Comparison of ENCODE assay signal across 15 mouse cellular contexts in genomic region chr7:16912360-16912759, GRCm38 (mm10). TPM values are rescaled to one million over a fixed set of nuclear protein-coding genes. Genes with fewer than 3 reads are reported as not detected.
DNase-seq lines count a peak whose midpoint lies in the region; ATAC-seq and TF ChIP-seq lines count a peak whose summit lies in the region.
"Had no signal": no experiment of that assay in that cellular context is flagged by ENCODE, and none has a peak within 500 bp of the region (broad histone marks: within the 10 kb centered on the region; RNA-seq: fewer than 3 reads in every experiment).

No protein-coding gene starts in this region.

- no peaks in the 10 kb centered on the region for H3K27me3 ChIP-seq in lung, postnatal 0 days (replicated peaks; ENCODE audit: insufficient read depth, low read length)
- H3K27me3 ChIP-seq in myocyte (ENCODE audit: control insufficient read depth, insufficient read depth, insufficient read length) = no peaks in the 10 kb centered on the region
- H3K27me3 ChIP-seq: limb, embryonic 13.5 days had no signal

- no peak overlapping the region for H3K27ac ChIP-seq in lung, postnatal 0 days (ENCODE audit: low read length)
- H3K27ac ChIP-seq in embryonic fibroblast, embryonic 13.5 days (ENCODE audit: insufficient read depth, low read length) = peak overlapping the region; percentile 69
- H3K27ac ChIP-seq: heart, embryonic 13.5 days; hindbrain, embryonic 14.5 days had no signal

- TF ChIP-seq CTCF in lung, postnatal 0 days (IDR thresholded peaks at IDR 0.05) = no peak
- TF ChIP-seq CTCF in lung, adult 2 months (IDR thresholded peaks at IDR 0.05; ENCODE audit: insufficient read depth, low read length) = no peak
- TF ChIP-seq CTCF in embryonic fibroblast, embryonic 13.5 days (IDR thresholded peaks at IDR 0.05; ENCODE audit: borderline replicate concordance, insufficient read depth, low read length) = no peak

- H3ac ChIP-seq in myocyte (ENCODE audit: control insufficient read depth, insufficient read length) = no peak overlapping the region

- TF ChIP-seq EP300 in lung, postnatal 0 days (IDR thresholded peaks at IDR 0.05) = no peak

- peak; percentile 67 for DNase-seq in gastrocnemius, adult 18-20 months (ENCODE audit: low spot score)
- no peak for DNase-seq in gastrocnemius, postnatal 10 days
- DNase-seq in lung, postnatal 0 days (ENCODE audit: low spot score) = peak; percentile 75
- no peak for DNase-seq in lung, adult 2 months
- DNase-seq in cerebellum, postnatal 14 days = no peak
- no peak for DNase-seq in retina, embryonic 14.5 days (ENCODE audit: low spot score)
- DNase-seq: B cell, adult 2 months; cerebellum, adult 11 months; kidney, adult 11 months; lung, embryonic 14.5 days had no signal

- H3K4me1 ChIP-seq in lung, postnatal 0 days (ENCODE audit: insufficient read depth, low read depth, low read length) = no peaks in the 10 kb centered on the region
- 0 out of 2 replicates have a peak, but pooled peaks cover 3% of the 10 kb centered on the region for H3K4me1 ChIP-seq in lung, adult 2 months (ENCODE audit: control insufficient read depth, insufficient read depth, low read length)
- H3K4me1 ChIP-seq in embryonic fibroblast, embryonic 13.5 days (ENCODE audit: control insufficient read depth, insufficient read depth, low read length) = peaks cover 8% of the 10 kb centered on the region; the same call in 1 of the 2 replicates

- no peak overlapping the region for H3K4me3 ChIP-seq in lung, postnatal 0 days (ENCODE audit: low read depth, low read length)
- H3K4me3 ChIP-seq in lung, adult 2 months (replicated peaks; ENCODE audit: extremely low read depth, low read depth, low read length) = no peak overlapping the region
- H3K4me3 ChIP-seq in embryonic fibroblast, embryonic 13.5 days (ENCODE audit: insufficient read depth, low read length) = no peak overlapping the region
- H3K4me3 ChIP-seq in myocyte = no peak overlapping the region
- H3K4me3 ChIP-seq: heart, embryonic 13.5 days; limb, embryonic 13.5 days had no signal

- no peak overlapping the region for H3K9ac ChIP-seq in lung, postnatal 0 days (replicated peaks; ENCODE audit: low read depth)
- H3K9ac ChIP-seq: heart, embryonic 13.5 days; hindbrain, embryonic 14.5 days; limb, embryonic 13.5 days; lung, embryonic 14.5 days had no signal

- H3K36me3 ChIP-seq in lung, postnatal 0 days (ENCODE audit: insufficient read depth, low read length) = peaks cover 12% of the 10 kb centered on the region; the same call in 1 of the 2 replicates
- H3K36me3 ChIP-seq in myocyte (ENCODE audit: control insufficient read depth, insufficient read depth) = peaks cover 3% of the 10 kb centered on the region

- H3K4me2 ChIP-seq in lung, postnatal 0 days (replicated peaks; ENCODE audit: low read depth, low read length) = no peak overlapping the region
- H3K4me2 ChIP-seq in myocyte (ENCODE audit: low read depth) = peak overlapping the region; percentile 44
- H3K4me2 ChIP-seq: heart, embryonic 13.5 days; hindbrain, embryonic 14.5 days; limb, embryonic 13.5 days; lung, embryonic 14.5 days had no signal

- 55% methylated on average over 6 of the region's 6 CpGs for WGBS in lung, postnatal 0 days
- WGBS in lung, adult 2 months = 63% methylated on average over 6 of the region's 6 CpGs

- no peaks in the 10 kb centered on the region for H3K9me3 ChIP-seq in lung, postnatal 0 days (ENCODE audit: low read length)
- H3K9me3 ChIP-seq: heart, embryonic 13.5 days; limb, embryonic 13.5 days had no signal

- peaks cover 9% of the 10 kb centered on the region for H3K79me2 ChIP-seq in myocyte (ENCODE audit: control insufficient read depth, insufficient read depth)

- ATAC-seq in lung, postnatal 0 days = peak; percentile 23; the same call in 1 of the 2 replicates

- no peak for TF ChIP-seq POLR2A in lung, adult 2 months (IDR thresholded peaks at IDR 0.05; ENCODE audit: borderline replicate concordance, extremely low read depth, low read depth, low read length)
- no peak for TF ChIP-seq POLR2A in embryonic fibroblast, embryonic 13.5 days (IDR thresholded peaks at IDR 0.05; ENCODE audit: low read depth, low read length)
- TF ChIP-seq POLR2A in myocyte (IDR thresholded peaks at IDR 0.05; ENCODE audit: insufficient read length, low read depth) = no peak

TF ChIP-seq in myocyte, 11 proteins besides CTCF, POLR2A, EP300 and RAD21:
- TF ChIP-seq CEBPB (IDR thresholded peaks at IDR 0.05; ENCODE audit: insufficient read depth, poor library complexity, severe bottlenecking) (peak; percentile 61; the same call in 1 of the 2 replicates), TCF3 (IDR thresholded peaks at IDR 0.05; ENCODE audit: insufficient read length, low read depth) (no peak)
TF ChIP-seq in myocyte: peak in this region for 1.

RNA-seq across cellular contexts. Expression of gene Ptgir, which starts 6.1 kb away (rescaled TPM):
- total RNA-seq in gastrocnemius, adult 18-20 months (2021) = 1 to 10 TPM in 1 of 2 experiments, under 1 TPM in 1; 0.39 to 2.2 TPM
- 1 to 10 TPM; 1.8 to 2.9 TPM for total RNA-seq in gastrocnemius, postnatal 10 days (2021)
- polyA plus RNA-seq in lung, postnatal 0 days (2015; fragmentation: Nextera tagmentation; extraction: Ambion mirVana) = 2.0 and 2.4 TPM in 2 replicates
- 9.8 and 10.4 TPM in 2 replicates for polyA plus RNA-seq in lung, adult 2 months (2012; rRNA removed)
- 1.4 and 1.6 TPM in 2 replicates for polyA plus RNA-seq in embryonic fibroblast, embryonic 13.5 days (2011; ENCODE audit: insufficient read length, low read depth, missing spikeins)
- 2.6 TPM for polyA plus RNA-seq in myocyte (2012; fragmentation: generic; extraction: Trizol)
- polyA plus RNA-seq: hindbrain, embryonic 14.5 days had no signal

RNA-seq across cellular contexts. Expression of gene Calm3, which starts 11.6 kb away (rescaled TPM):
- 100 to 1,000 TPM; 334 to 349 TPM for total RNA-seq in gastrocnemius, adult 18-20 months (2021)
- 100 to 1,000 TPM; 255 to 271 TPM for total RNA-seq in gastrocnemius, postnatal 10 days (2021)
- 61.7 and 63.6 TPM in 2 replicates for polyA plus RNA-seq in lung, postnatal 0 days (2015; fragmentation: Nextera tagmentation; extraction: Ambion mirVana)
- 279 and 310 TPM in 2 replicates for polyA plus RNA-seq in lung, adult 2 months (2012; rRNA removed)
- 520 and 588 TPM in 2 replicates for polyA plus RNA-seq in embryonic fibroblast, embryonic 13.5 days (2011; ENCODE audit: insufficient read length, low read depth, missing spikeins)
- 336 TPM for polyA plus RNA-seq in myocyte (2012; fragmentation: generic; extraction: Trizol)

RNA-seq across cellular contexts. Expression of gene Gng8, which starts 20.8 kb away (rescaled TPM):
- total RNA-seq in gastrocnemius, adult 18-20 months (2021) = under 1 TPM; 0.37 to 0.71 TPM
- total RNA-seq in gastrocnemius, postnatal 10 days (2021) = 1 to 10 TPM; 1.3 to 2.7 TPM
- 5.2 and 6.6 TPM in 2 replicates for polyA plus RNA-seq in lung, postnatal 0 days (2015; fragmentation: Nextera tagmentation; extraction: Ambion mirVana)
- polyA plus RNA-seq in lung, adult 2 months (2012; rRNA removed) = 12.5 and 27.7 TPM in 2 replicates
- polyA plus RNA-seq in embryonic fibroblast, embryonic 13.5 days (2011; ENCODE audit: insufficient read length, low read depth, missing spikeins) = 24.1 and 24.7 TPM in 2 replicates
- polyA plus RNA-seq in myocyte (2012; fragmentation: generic; extraction: Trizol) = 3.8 TPM

RNA-seq across cellular contexts. Expression of gene Pnmal2, which starts 32.1 kb away (rescaled TPM):
- under 1 TPM; 0.50 to 0.64 TPM for total RNA-seq in gastrocnemius, adult 18-20 months (2021)
- total RNA-seq in gastrocnemius, postnatal 10 days (2021) = 10 to 100 TPM; 20.6 to 24.5 TPM
- 1.9 and 2.0 TPM in 2 replicates for polyA plus RNA-seq in lung, postnatal 0 days (2015; fragmentation: Nextera tagmentation; extraction: Ambion mirVana)
- 2.0 and 3.2 TPM in 2 replicates for polyA plus RNA-seq in lung, adult 2 months (2012; rRNA removed)
- polyA plus RNA-seq in embryonic fibroblast, embryonic 13.5 days (2011; ENCODE audit: insufficient read length, low read depth, missing spikeins) = 0.73 and 1.3 TPM in 2 replicates
- 44.4 TPM for polyA plus RNA-seq in myocyte (2012; fragmentation: generic; extraction: Trizol)

RNA-seq across cellular contexts. Expression of gene Dact3, which starts 37.2 kb away (rescaled TPM):
- total RNA-seq in gastrocnemius, adult 18-20 months (2021) = 1 to 10 TPM in 1 of 2 experiments, under 1 TPM in 1; 0.89 to 1.6 TPM
- total RNA-seq in gastrocnemius, postnatal 10 days (2021) = 10 to 100 TPM in 1 of 2 experiments, 1 to 10 TPM in 1; 9.5 to 10.9 TPM
- polyA plus RNA-seq in lung, postnatal 0 days (2015; fragmentation: Nextera tagmentation; extraction: Ambion mirVana) = 4.2 and 4.3 TPM in 2 replicates
- 31.7 and 41.1 TPM in 2 replicates for polyA plus RNA-seq in lung, adult 2 months (2012; rRNA removed)
- 34.8 and 37.3 TPM in 2 replicates for polyA plus RNA-seq in embryonic fibroblast, embryonic 13.5 days (2011; ENCODE audit: insufficient read length, low read depth, missing spikeins)
- polyA plus RNA-seq in myocyte (2012; fragmentation: generic; extraction: Trizol) = 10.0 TPM

Comparison
In these comparisons a context has a peak if more than half of its experiments do, and no peak if none do; other contexts are left out.
1. DNase-seq: peak in gastrocnemius, adult 18-20 months (single experiment) and lung, postnatal 0 days (single experiment); none in gastrocnemius, postnatal 10 days (single experiment), lung, adult 2 months (single experiment), cerebellum, postnatal 14 days (0 of 2) and retina, embryonic 14.5 days (single experiment).